1 mouse cellular context compared by ENCODE assay signal in genomic region chr9:57130577-57131433, GRCm38 (mm10).
TF ChIP-seq lines count a peak whose summit lies in the region.

Man2c1 (plus strand) TSS chr9:57130690.

TF ChIP-seq in CH12.LX, 34 proteins besides CTCF, POLR2A, EP300 and RAD21 (continued from another document):
- peak; percentile 23; the same call in 1 of the 2 replicates for TF ChIP-seq CHD2 (IDR thresholded peaks at IDR 0.05; ENCODE audit: low read length)
- no peak for TF ChIP-seq PAX5 (IDR thresholded peaks at IDR 0.05; ENCODE audit: low read length)
- peak; percentile 86 for TF ChIP-seq HCFC1 (IDR thresholded peaks at IDR 0.05; ENCODE audit: low read depth, low read length)
- peak; percentile 97 for TF ChIP-seq MXI1 (IDR thresholded peaks at IDR 0.05; ENCODE audit: low read depth, low read length)
- TF ChIP-seq JUN (IDR thresholded peaks at IDR 0.05; ENCODE audit: insufficient read depth, low read depth, low read length) = no peak
- TF ChIP-seq NELFE (IDR thresholded peaks at IDR 0.05; ENCODE audit: low read depth, low read length) = peak; percentile 81
- TF ChIP-seq MAX (IDR thresholded peaks at IDR 0.05; ENCODE audit: low read length) = peak; percentile 89
- TF ChIP-seq ZKSCAN1 (IDR thresholded peaks at IDR 0.05; ENCODE audit: borderline replicate concordance, low read depth, low read length) = no peak
- peak; percentile 77; the same call in 1 of the 2 replicates for TF ChIP-seq UBTF (IDR thresholded peaks at IDR 0.05; ENCODE audit: low read depth, low read length)
- peak; percentile 93 for TF ChIP-seq TCF12 (IDR thresholded peaks at IDR 0.05; ENCODE audit: low read depth, low read length)
- TF ChIP-seq SIN3A (IDR thresholded peaks at IDR 0.05; ENCODE audit: low read length) = peak; percentile 88; the same call in 1 of the 2 replicates
- TF ChIP-seq ZNF384 (IDR thresholded peaks at IDR 0.05; ENCODE audit: low read depth, low read length) = no peak
- peak; percentile 48 for TF ChIP-seq ZC3H11A (IDR thresholded peaks at IDR 0.05; ENCODE audit: low read depth, low read length)
- no peak for TF ChIP-seq JUND (conservative IDR thresholded peaks at IDR 0.05; ENCODE audit: low read depth, low read length)
